Mouse (Mus musculus) intestine, postnatal 0 days (tissue): ENCODE results near the gene Gm3755. TPM values are rescaled to one million over a fixed set of nuclear protein-coding genes. Genes with fewer than 3 reads are reported as not detected.
A peak's percentile ranks its signal among the peaks of the same experiment; 100 is the strongest.
"Not testable (repeated sequence)": the region's sequence is repeated elsewhere in the genome, so short reads cannot be mapped to it uniquely, and the experiment has no call there.

ENCODE experiments used
- ATAC-seq: fragments of 200-750 bp; cut with Nextera tagmentation; 2 replicates; pipeline ENCODE4 v1.8.0; 2017; ENCODE audit warnings: mild to moderate bottlenecking, moderate TSS enrichment, moderate library complexity
- H3K27ac ChIP-seq: fragments of 300-500 bp; sonication (generic); 2 replicates; pipeline ENCODE4 v1.5.1; 2014; ENCODE audit warnings: mild to moderate bottlenecking, low read depth, low read length, moderate library complexity
- H3K27me3 ChIP-seq: fragments of 300-500 bp; sonication (generic); replicated peaks from 2 replicates; pipeline ENCODE4 v1.6.1; 2014; ENCODE audit warnings: low read length, mixed read lengths; ENCODE audit not compliant: control insufficient read depth, insufficient read depth
- H3K36me3 ChIP-seq: fragments of 300-500 bp; sonication (generic); 2 replicates; pipeline ENCODE4 v1.6.1; 2014; ENCODE audit warnings: mild to moderate bottlenecking, moderate library complexity; ENCODE audit not compliant: control insufficient read depth, insufficient read depth
- H3K4me1 ChIP-seq: fragments of 300-500 bp; sonication (generic); replicated peaks from 2 replicates; pipeline ENCODE4 v1.6.1; 2014; ENCODE audit warnings: antibody characterized with exemption, low read length, mixed read lengths; ENCODE audit not compliant: control insufficient read depth, insufficient read depth
- H3K4me2 ChIP-seq: fragments of 300-500 bp; sonication (generic); replicated peaks from 2 replicates; pipeline ENCODE4 v1.6.1; 2014; ENCODE audit warnings: low read depth, mild to moderate bottlenecking, moderate library complexity
- H3K4me3 ChIP-seq: fragments of 300-500 bp; sonication (generic); 2 replicates; pipeline ENCODE4 v1.5.1; 2014; ENCODE audit warnings: low read depth, low read length
- H3K9ac ChIP-seq: fragments of 300-500 bp; sonication (generic); 2 replicates; pipeline ENCODE4 v1.6.1; 2014; ENCODE audit warnings: mild to moderate bottlenecking, low read depth, low read length
- H3K9me3 ChIP-seq: fragments of 300-500 bp; sonication (generic); 2 replicates; pipeline ENCODE4 v1.6.1; 2016; ENCODE audit warnings: mixed run types; ENCODE audit not compliant: control insufficient read depth
- WGBS: fragments of 180-500 bp; shearing (Covaris S2); extraction: QIAGEN DNeasy Blood & Tissue Kit; methylation state at CpG from one replicate; pipeline ENCODE4 v1.1.7; 2014; 5-methylcytosine and 5-hydroxymethylcytosine counted together
- polyA plus RNA-seq: library from polyadenylated mRNA; unstranded; fragments of >200 nt; fragmentation: Nextera tagmentation; extraction: Ambion mirVana; gene quantifications from 2 replicates; pipeline ENCODE4 v1.2.1, GENCODE M21; 2015

The Gm3755 gene
- 0.14 TPM in 1 of 2 replicates, not detected in the other for polyA plus RNA-seq

DNA sequence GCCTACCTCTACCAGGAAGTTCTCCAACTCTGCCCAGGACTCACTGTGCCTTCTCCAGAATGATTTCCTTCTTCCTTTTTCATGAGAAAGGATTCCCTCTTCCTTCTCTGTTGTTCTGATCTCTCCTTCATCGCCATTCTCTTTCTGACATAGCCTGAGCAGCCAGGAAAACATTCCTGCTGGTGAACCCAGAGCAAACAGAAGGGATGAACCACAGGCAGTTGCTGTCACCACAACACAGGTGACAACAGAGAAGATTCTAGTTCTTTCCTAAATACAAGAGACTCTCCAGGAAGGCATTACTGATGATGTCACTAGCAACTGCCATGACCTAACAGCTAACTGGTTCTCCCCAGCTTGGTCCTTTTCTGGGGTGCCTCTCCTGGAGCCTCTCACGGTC is at the start of gene Gm3755:
Gene Gm3755 (minus strand): TSS at position 101 of the 400 bp plus-strand sequence.
- no CpG with 5 or more reads among the region's 2 CpGs for WGBS
- not testable (repeated sequence) for H3K9me3 ChIP-seq, H3K9ac ChIP-seq, H3K4me2 ChIP-seq, H3K4me1 ChIP-seq, H3K27me3 ChIP-seq, H3K36me3 ChIP-seq, H3K27ac ChIP-seq, ATAC-seq, H3K4me3 ChIP-seq

GRCm38 (mm10) chr14:7488731-7489130 is 38.0 kb upstream of the Gm3755 start:
- H3K36me3 ChIP-seq, H3K4me1 ChIP-seq, H3K27me3 ChIP-seq, H3K4me3 ChIP-seq, H3K27ac ChIP-seq, H3K9ac ChIP-seq, H3K9me3 ChIP-seq, ATAC-seq: not testable (repeated sequence)
- WGBS: under 1% methylated on average over 12 of the region's 18 CpGs
- peak overlapping the region; percentile 49 for H3K4me2 ChIP-seq

- H3K27ac ChIP-seq, ATAC-seq, H3K9ac ChIP-seq, H3K4me2 ChIP-seq, H3K4me3 ChIP-seq, H3K4me1 ChIP-seq, H3K27me3 ChIP-seq, H3K36me3 ChIP-seq, H3K9me3 ChIP-seq: not testable (repeated sequence)
- 80% methylated on average over 1 of the region's 3 CpGs for WGBS
These were observed 32.9 kb upstream of the Gm3755 start, which contains the start of gene Gm3752 for GRCm38 (mm10) chr14:7483662-7484061. Gene Gm3752 (minus strand): TSS chr14:7483762.

- H3K27ac ChIP-seq, H3K27me3 ChIP-seq, H3K4me1 ChIP-seq, H3K9me3 ChIP-seq, H3K36me3 ChIP-seq, H3K4me2 ChIP-seq, H3K4me3 ChIP-seq, ATAC-seq, H3K9ac ChIP-seq: not testable (repeated sequence)
- 77% methylated on average over 2 of the region's 2 CpGs for WGBS
These were observed 28.2 kb downstream of the Gm3755 start for GRCm38 (mm10) chr14:7422496-7422895.

Other genes starting within 250 kb of the Gm3755 start
- gene Gm3727, start 186.2 kb downstream of the Gm3755 start, polyA plus RNA-seq: not detected in 2 replicates
- gene Gm3739, start 135.9 kb downstream of the Gm3755 start, polyA plus RNA-seq: 0.24 and 0.27 TPM in 2 replicates
- not detected in 2 replicates for gene Gm5797, start 118.5 kb downstream of the Gm3755 start, polyA plus RNA-seq
- not detected in 2 replicates for gene Gm8374, start 85.8 kb downstream of the Gm3755 start, polyA plus RNA-seq
- gene Gm3752, start 32.8 kb upstream of the Gm3755 start, polyA plus RNA-seq: 0.08 TPM in 1 of 2 replicates, not detected in the other
- 0.13 and 0.27 TPM in 2 replicates for gene Gm3558, start 117.6 kb upstream of the Gm3755 start, polyA plus RNA-seq
- not detected in 2 replicates for gene Gm10338, start 144.7 kb upstream of the Gm3755 start, polyA plus RNA-seq
- gene Gm10128, start 193.1 kb upstream of the Gm3755 start, polyA plus RNA-seq: not detected in 2 replicates